Mouse (Mus musculus): Measurements from ENCODE around the gene Gm11236.
"Not testable (repeated sequence)": the region's sequence is repeated elsewhere in the genome, so short reads cannot be mapped to it uniquely, and the experiment has no call there.

Gene Gm11236

GRCm38 (mm10) chr4:73637821-73638220 lies at the start of gene Gm11236:
Gene Gm11236 (plus strand): TSS chr4:73638121.
- DNase-seq (ENCODE audit: low spot score), result not testable (repeated sequence)

DNA sequence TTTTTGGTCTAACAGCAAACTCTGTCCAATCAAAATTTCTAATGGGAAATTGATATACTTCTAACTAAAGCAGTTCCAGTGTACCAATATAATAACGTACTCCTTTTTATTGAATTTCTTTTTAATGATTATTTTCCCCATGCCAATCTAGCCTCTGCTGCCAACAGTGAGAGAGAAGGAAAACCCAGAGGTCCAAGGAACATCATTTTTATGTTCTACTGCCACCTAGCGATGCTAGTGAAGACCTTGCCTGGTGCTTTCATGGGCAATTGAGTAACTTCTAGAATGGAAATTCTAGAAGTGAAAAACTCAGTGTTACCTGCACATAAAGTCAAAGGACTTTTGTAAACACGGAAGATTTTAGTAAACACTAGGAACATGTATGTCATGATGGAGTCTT lies 38.7 kb upstream of the Gm11236 start:
- no peak for DNase-seq (ENCODE audit: low spot score)

DNA sequence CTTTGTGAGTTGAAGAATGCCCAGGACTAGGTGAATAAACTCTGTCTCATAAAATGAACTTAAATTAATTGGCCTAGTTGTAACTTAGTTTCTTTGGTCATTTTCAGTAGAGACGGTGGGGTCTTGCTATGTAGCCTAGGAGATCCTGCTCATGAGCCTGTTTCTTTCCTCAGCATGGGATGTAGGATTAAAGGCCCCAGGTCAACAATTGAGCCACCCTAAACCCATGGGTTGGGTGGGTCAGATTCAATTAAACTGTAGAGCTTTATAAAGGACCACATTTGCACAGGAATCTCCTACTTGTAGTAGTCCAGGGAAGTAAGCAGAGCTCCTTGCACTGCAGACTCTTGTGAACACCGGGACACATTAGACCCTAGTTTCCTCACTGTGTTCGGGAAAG lies 30.3 kb upstream of the Gm11236 start, which contains the start of gene Gm11238:
TSS of gene Gm11238 (plus strand) at position 301 of the 400 bp plus-strand sequence.
- not testable (repeated sequence) for DNase-seq (ENCODE audit: low spot score)

DNA sequence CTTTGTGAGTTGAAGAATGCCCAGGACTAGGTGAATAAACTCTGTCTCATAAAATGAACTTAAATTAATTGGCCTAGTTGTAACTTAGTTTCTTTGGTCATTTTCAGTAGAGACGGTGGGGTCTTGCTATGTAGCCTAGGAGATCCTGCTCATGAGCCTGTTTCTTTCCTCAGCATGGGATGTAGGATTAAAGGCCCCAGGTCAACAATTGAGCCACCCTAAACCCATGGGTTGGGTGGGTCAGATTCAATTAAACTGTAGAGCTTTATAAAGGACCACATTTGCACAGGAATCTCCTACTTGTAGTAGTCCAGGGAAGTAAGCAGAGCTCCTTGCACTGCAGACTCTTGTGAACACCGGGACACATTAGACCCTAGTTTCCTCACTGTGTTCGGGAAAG lies 15.2 kb upstream of the Gm11236 start, which contains the start of gene Gm11237:
TSS of gene Gm11237 (plus strand) at position 301 of the 400 bp plus-strand sequence.
- DNase-seq (ENCODE audit: low spot score), result not testable (repeated sequence)

DNA sequence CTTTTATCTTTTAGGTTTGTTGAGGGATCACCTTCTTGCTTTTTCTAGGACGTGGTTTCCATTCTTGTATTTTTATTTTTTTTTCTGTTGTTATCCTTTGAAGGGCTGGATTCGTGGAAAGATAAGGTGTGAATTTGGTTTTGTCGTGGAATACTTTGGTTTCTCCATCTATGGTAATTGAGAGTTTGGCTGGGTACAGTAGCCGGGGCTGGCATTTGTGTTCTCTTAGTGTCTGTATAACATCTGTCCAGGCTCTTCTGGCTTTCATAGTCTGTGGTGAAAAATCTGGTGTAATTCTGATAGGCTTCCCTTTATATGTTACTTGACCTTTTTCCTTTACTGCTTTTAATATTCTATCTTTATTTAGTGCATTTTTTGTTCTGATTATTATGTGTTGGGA lies 23.9 kb downstream of the Gm11236 start:
- DNase-seq (ENCODE audit: low spot score), result not testable (repeated sequence)

- not testable (repeated sequence) for DNase-seq (ENCODE audit: low spot score)
Measured at GRCm38 (mm10) chr4:73668054-73668453, 30.1 kb downstream of the Gm11236 start, which contains the start of gene Gm11239. Gene Gm11239 (plus strand): TSS chr4:73668354.

GRCm38 (mm10) chr4:73683216-73683615 lies 45.3 kb downstream of the Gm11236 start, which contains the start of gene Gm428:
Gene Gm428 (plus strand): TSS chr4:73683516.
- DNase-seq (ENCODE audit: low spot score), result not testable (repeated sequence)
